Mouse (Mus musculus) megakaryocyte-erythroid progenitor cell, adult 5-6 weeks (primary cell): Measurements from ENCODE around the gene Cd163l1. TPM values are rescaled to one million over a fixed set of nuclear protein-coding genes. Genes with fewer than 3 reads are reported as not detected.

ENCODE experiments used
- ATAC-seq: replicated peaks from 2 replicates; pipeline ENCODE4 v1.8.0; 2016; ENCODE audit warnings: mild to moderate bottlenecking, inconsistent platforms; ENCODE audit not compliant: severe bottlenecking, poor library complexity, low FRiP score, low TSS enrichment
- total RNA-seq, 2 experiments: library from RNA; stranded (forward) in 1 of 2; stranded (reverse) in 1 of 2; fragments of 200-1000, 215-1000 nt in 1 of 2; fragments of >200 nt in 1 of 2; fragmentation: Nextera tagmentation in 1 of 2; gene quantifications; 2 replicates each; pipeline ENCODE4 v1.2.3; 2014 to 2017

Gene Cd163l1
- total RNA-seq (2014; fragmentation: Nextera tagmentation) (not detected in 2 replicates), total RNA-seq (2017) (0.19 TPM in 1 of 2 replicates, not detected in the other)

DNA sequence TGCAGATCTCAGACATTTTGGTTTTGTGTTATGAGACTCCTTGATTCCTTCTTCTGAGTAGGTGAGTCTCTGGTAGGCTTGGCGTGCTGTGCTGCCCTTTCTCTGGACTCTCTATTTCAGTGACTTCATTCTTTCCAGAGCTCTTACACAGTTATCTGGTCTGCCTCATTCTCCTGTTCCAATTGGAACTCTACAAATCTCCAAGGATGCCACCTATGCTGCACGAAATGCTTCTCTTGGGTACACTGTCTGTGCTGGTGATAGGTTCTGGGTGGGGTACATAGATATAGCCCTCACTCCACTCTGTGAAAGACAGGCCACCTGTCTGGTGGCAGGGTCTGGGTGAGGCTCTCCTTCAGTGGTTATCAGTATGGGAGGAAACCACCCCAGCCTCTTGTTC lies at the start of gene Cd163l1:
TSS of gene Cd163l1 (plus strand) at position 301 of the 400 bp plus-strand sequence.
- no peak for ATAC-seq

DNA sequence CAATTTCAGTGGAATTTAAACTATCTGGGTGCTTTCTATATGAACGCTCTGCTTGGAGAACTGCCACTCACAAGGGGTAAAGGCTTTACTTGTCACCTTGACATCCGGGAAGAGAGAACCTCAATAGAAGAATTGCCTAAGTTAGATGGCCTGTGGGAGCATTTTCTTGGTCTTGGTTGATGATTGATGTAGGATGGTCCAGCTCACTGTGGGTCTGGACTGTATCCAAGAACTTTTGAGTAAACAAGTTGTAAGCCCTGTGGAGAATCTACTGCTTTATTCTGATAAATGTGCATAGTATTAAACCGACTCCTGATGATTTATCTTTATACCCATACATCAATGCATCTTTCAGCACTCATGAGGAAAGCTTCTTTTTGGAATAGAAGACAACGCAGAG lies 48.7 kb upstream of the Cd163l1 start:
- ATAC-seq, result no peak

DNA sequence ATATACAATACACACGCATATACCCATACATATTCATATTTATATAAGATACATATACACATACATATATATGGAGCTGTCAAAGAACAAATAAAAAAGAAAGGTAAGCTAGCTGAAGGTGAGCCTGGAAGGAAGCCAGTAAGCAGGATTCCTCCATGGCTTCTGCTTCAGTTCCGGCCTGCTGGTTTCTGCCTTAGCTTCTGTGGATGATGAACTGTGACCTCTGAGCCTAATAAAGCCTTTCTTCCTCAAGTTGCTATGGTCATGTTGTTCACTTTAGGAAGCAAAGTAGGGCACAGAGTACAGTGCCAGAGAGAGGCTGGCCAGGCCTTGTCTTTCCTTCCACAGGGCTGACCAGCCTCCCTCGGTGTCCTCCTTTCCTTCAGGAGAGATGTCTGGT lies 47.2 kb upstream of the Cd163l1 start:
- no peak for ATAC-seq

DNA sequence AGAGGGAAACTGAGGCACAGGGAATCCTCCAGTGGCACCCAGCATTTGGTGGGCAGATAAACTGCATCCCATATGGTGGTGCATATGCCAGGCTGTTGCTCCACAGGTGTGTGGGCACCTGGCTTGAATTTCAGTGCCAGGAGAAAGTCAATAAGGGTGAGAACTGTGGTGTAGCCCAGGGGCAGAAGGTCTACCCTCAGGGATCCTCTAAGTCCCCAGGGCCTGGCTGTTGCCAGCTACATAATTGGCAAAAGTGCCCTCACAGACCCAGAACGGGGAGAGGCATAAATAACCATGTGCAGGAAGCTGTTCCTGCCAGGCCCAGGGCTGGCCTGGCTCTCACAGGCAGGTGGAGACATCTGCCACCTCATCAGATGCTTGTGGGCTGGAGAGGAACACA lies 45.1 kb upstream of the Cd163l1 start, which contains the start of gene Olfr523:
TSS of gene Olfr523 (plus strand) at position 282 of the 400 bp plus-strand sequence.
- no peak for ATAC-seq

DNA sequence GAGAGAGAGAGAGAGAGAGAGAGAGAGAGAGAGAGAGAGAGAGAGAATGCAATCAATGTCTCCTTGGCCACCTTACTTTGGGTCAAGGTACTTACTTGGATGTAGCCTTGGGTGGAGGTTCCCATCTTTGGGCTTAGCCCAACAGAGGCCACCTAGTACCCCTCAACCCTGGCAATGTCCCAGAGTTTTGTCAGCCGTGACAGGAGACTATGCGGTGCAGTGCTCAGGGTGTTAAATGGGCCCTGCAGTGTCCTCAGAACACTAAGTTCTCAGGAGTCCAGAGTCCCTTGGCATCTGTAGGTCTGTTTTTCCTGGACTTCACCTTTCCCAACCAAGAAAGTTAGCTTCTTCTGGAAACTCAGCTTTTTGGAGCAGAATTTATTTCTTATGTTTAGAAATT lies 38.9 kb upstream of the Cd163l1 start:
- ATAC-seq, result no peak

DNA sequence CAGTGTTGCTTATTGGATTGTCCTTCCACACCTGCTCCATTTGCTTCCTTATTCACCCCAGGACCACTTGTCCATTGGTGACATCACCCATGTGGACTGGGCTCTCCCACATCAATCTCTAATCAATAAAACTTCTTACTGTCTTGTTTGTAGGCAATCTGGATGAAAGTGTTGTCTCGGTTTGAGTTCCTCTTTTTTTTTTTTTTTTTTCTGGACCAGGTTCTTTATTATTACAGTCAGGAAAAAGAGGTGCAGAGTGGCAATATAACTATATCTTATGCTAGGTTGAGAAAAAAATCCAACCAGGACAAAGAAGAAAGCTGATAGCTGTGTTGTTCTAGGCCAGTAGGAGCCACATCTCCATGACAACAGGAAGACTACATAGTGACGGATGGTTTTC lies 37.4 kb upstream of the Cd163l1 start:
- ATAC-seq, result no peak

DNA sequence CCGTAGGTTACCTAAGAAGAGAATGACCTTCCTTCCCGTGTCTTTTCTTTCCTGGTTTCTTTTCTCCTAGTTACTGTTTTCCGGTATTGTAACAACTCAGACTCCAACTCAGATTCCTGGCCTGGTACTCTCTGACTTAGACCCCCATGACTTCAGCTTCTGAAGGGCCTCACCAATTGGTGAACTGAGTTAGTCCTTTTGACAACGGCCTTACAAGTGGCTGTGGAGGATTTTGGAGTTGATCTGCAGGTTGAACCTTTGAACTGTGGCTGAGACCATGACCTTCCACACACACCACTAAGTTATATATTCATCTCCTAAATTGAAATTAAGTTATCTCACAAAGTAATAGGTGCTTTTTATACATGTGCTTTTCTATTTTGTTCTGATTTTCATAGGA lies 33.9 kb upstream of the Cd163l1 start:
- ATAC-seq, result no peak

DNA sequence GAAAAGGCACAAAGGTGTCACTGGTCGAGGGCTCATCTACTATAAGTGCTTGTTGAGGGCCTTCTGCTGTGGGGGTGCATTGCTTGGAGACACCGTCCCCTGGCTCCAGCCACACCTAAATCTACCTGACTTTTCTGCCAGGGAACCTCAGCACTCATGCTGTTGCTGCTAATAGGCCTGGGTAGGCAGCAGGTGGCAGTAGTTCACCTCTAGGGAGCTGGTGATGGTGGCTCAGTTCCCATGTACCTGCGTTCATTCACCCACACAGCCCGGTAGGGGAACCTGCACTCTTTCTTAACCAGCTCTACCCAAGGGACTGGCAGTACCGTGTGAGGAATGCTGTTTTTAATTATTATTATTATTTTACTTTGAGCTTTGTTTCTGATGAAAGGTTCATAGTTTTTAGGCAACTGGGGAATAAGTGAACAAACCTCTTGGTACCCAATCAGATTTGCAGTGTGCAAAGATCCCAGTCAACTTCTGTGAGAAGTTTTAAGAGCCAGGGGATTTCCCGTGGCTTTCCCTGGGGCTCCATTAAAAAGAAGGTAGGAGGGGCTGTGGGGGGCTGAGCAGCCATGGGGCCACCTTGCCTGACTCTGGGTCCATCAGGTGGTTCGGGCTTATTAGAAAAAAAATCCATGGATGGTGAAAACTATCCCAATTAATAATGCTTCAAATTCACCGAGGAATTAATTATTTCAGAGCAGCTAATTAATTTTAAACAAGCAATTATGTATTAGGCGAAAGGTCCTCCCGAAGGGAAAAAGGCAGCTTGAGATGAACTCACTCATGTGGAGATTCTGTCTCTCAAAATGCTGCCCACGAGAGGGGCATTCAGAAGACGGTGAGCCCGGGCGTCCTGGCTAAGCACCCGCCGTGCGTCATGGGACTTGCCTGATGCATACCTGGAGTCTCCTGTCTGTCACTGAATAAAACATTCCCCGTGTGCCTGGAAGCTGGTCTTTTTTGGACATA lies 31.1 kb upstream of the Cd163l1 start:
- peak; percentile 80 for ATAC-seq

DNA sequence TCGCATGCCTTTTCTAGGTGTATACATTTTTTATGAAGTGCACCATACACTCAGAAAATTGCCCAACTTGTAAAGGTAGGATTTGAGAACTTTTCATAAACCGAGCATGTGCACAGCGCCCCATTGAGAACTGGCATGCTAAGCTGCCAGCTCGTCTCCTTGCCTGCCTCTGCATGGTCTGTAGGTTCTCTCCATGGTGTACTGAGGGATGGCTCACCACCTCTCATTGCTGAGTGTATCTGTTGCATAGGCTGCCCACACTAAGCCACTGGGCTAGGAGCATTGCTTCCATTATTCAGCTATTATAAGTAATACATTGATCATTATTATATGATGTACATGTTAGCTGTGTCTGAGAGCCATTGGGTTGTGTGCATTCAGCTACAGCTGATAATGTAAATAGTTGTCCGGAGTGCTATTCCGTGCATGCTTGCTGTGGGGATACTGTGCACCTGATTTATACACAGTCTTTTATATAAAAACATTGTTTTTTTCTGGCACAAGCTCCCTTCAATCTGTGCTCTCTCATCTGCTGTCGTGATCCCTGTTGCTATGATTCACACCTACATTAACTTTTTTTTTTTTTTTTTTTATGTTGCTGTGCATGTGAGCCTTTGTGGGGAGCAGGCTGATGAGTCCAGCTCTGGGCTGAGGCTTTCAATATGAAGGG lies 30.2 kb upstream of the Cd163l1 start:
- ATAC-seq, result no peak; the same call in 1 of the 2 replicates

DNA sequence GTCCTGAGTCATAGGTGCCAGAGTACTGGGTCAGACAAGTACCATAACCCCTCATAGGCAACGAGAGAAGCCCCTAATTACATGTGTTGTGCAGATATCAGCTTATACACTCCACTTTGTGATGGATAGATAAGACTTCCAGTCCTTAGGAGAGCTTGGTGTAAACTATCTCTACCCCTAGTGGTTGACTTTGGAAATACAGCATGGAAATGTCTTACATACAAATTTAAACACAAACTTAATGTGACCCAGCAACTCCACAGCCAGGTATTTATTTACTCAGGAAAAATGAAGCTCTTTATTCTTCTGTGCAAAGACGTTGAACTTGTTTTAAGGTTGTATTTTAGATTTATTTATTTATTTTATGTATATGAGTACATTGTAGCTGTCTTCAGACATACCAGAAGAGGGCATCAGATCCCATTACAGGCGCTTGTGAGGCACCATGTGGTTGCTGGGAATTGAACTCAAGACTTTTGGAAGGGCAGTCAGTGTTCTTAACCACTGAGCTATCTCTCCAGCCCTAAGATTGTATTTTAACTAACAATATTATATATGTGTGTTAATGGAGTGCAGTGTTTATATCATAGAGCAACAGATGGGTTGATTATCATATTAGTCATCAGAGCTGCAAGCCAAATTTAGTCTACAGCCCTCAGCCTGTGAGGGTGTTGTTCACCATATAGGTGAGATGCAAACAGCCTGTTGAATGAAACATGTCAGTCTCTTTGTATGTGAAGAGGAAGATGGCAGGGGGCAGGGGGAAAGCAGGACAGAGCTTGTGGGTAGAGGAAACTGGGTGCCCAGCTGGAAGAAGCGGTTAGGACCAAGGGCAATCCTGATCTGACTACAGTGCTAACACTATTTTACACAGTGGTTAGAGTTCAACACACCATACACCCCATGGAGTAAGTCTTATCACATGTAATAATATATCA lies 29.4 kb upstream of the Cd163l1 start:
- peak; percentile 63 for ATAC-seq

DNA sequence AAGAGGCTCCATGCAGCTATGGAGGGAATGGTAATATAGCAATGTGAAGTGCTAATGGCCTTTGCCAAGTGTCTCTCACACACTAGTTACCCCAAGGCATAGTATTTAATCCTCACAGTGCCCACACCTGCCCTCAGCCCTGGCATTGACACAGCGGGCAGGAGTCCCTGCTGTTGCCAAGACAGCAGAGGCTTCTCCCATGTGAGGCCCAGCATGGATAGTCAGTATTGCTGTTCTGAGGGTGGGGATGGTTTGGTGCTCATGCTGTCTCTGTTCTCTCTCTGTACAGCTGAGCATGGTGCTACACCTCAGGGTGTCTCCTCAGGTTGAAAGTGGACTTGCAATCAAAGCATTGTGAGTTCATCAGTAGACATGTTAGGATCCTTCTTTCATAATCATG lies 27.6 kb upstream of the Cd163l1 start:
- no peak for ATAC-seq

DNA sequence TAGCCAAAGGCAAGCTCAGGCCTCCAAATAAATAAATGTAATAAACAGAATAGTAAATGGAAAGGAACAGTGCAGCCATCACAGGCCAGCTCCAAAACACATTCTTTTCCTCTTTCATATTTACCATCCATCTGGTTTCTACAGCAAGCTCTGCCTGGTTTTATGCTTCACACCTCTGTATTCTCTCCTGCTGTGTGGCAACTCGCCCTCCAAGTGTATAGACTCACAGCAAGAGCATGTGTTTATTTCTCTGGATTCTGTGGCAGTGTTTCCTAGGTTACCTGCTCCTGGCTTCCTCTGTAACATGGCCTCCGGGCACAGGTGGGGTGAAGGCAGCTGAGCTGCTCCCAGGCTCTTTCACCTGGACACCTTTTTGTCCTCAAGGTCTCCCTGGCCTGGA lies 25.6 kb upstream of the Cd163l1 start:
- no peak for ATAC-seq

DNA sequence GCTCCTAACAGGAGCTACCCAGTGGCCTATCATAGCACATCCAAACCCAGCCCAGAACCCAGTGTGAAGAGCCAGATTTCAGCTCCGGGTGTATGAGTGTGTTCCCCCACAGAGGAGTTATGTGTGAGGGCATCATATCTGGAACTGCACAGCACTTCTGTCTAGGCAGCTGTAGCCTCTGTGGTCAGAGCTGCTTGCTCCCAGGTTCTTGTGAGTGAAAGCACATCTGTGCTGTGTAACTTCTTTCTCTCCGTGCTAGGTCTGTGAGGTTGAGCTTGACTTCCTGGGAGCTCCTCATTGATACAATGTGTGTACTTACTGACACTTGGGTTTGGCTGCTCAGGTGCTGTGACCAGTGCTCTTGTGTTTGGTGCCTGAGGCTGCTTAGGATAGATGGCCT lies 25.2 kb upstream of the Cd163l1 start:
- no peak for ATAC-seq

DNA sequence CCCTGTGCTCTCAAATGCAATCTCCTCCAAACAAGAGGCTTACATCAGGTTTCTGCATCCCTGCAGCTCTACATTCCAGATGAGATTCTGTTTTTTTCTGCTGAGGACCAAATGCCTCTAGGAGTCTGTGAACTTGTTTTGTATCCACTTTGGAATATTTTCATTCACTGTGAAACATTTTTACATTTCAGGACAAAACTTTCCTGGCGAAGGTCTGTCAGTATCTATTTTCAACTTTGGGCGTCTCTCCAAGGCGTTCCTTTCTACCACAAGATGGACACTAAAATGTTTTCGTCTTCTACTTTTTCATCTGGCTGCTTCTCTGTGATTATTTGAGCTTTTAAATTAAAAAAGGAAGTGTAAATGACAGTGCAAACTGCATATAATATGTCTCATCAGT lies 24.0 kb upstream of the Cd163l1 start:
- ATAC-seq, result no peak

DNA sequence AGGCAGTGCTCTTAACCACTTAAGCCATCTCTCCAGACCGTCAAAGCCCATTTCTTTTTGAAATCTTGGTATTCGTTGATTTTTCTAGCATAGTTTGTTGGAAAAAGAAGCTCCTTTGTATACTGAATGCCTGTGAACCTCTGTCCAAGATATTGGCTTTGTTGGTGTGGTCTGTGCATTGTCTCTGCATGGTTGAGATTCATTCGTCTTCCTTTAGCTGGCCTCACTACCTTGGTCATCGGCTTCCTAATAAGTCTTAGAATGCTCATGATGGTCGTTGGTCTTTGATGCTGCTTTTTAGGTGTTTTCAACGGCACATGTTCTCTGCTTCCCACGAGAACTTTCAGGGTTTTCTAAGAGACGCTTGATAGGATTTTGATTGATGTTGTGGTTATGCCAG lies 22.1 kb upstream of the Cd163l1 start:
- no peak for ATAC-seq

DNA sequence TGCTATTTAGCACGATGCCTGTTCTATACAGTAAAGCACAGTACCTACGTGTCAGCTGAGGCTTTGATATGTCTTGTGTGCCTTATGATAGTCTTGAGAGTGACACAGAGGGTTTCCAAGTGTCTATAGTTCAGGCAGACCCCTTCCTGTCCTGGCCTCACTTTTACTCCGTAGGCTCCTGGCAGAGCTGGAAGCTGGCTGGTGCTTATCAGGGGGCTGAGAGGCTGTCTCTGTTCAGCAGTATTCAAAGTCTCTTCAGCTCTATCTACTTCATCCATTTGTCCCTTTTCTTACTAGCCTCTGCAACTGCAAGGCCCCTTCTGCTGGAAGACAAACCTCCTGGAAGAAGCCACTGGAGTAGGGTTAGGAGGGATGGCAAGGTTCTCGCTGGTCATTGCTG lies 17.0 kb upstream of the Cd163l1 start:
- peak; percentile 48 for ATAC-seq

DNA sequence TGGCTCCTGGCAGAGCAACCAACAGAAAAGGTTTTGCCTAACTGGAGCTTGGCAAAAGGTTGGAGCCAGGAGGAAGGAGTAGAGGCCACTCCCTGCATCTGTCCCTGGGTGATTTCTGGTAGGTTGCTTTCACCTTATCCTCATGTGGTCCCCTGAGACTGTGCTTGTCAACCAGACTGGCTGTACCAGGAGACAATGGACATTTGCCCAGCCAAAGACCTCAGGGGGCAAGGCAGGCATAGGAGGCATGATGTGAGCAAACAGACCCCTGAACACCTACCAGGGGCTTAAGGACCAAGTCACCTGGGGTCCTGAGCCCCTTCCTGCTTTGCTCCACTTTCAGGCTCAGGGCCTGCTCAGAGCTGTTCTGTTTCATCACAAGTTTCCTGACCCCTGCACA lies 12.2 kb upstream of the Cd163l1 start, which contains the start of gene Olfr524:
TSS of gene Olfr524 (minus strand) at position 101 of the 400 bp plus-strand sequence.
- ATAC-seq, result no peak

DNA sequence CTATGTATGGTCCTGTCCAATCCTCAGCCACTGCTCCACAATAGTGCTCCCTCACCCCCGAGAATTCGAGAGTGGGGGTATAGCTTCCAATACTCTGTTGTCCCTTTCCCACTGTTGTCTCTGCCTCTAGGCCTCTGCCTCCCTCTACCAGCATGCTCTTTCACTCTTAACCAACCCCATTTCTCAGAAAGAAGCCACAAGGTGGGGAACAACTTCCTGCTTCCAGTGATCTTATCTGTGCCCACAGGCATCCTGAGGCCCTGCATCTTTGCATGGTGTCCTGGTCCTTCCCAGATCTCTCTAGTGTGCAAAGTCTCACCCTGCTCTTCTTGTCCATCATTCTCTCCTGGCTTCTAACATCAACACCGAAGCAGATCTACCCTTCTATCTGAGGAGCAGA lies 11.2 kb upstream of the Cd163l1 start:
- ATAC-seq, result 0 out of 2 replicates have a peak, but pooled peaks have one; percentile 12

DNA sequence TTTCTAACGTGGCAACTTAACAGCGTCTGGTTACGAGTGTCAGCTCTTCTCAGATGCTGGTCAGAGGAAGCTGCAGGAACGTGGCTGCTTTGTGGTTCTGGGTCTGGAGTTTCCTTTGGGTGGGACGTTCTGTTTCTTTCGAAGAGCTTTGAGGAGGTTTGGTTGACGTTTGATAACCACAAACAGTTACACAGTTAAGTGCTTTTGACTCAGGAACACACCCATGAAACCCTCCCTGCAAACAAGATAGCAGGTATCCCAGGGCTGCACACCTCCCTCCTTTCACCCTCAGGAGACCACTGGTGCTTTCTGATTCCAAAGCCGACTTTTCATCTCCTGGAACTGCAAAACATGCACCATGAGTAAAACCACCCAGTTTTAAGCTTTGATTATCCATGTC lies 9.9 kb upstream of the Cd163l1 start:
- peak; percentile 86 for ATAC-seq
